Mouse (Mus musculus): ENCODE data around the gene Reg3g. TPM values are rescaled to one million over a fixed set of nuclear protein-coding genes. Genes with fewer than 3 reads are reported as not detected.

The Reg3g gene
- polyA plus RNA-seq (2015; fragmentation: Nextera tagmentation; extraction: Ambion mirVana) = not detected in 2 replicates

DNA sequence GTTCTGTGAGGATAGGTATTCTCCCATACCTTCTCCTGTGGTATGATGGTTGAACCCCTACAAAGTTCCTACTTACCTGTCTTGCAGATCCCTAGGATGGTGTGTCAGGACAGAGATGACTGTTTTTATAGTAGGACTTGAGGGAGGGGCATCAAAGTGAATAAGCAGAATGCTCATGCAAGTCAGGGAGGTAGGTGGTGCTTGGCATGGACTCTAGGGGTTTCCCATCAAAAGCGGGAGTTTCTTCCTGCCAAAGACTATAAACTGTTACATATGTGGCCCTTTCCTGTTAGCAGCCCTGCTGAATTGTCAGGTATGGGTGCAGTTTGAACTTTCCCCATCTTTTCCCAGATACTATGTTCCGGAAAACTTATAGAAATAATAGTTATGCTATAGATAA, at the start of gene Reg3g:
Reg3g (minus strand) TSS at position 101 of the 400 bp plus-strand sequence.
- Histone ChIP-seq H3K4me2 (ENCODE audit: low read depth, low read length) (no peak within 1 kb of the TSS), H3K27ac (ENCODE audit: low read depth) (no peak within 1 kb of the TSS), H3K4me3 (ENCODE audit: low read depth, low read length) (no peak within 1 kb of the TSS), H3K4me1 (ENCODE audit: insufficient read depth) (no peaks in the 10 kb centered on the region), H3K36me3 (replicated peaks; ENCODE audit: insufficient read depth, low read length) (no peaks in the 10 kb centered on the region), H3K9me3 (ENCODE audit: low read length) (no peaks in the 10 kb centered on the region), H3K9ac (replicated peaks) (no peak within 1 kb of the TSS), H3K27me3 (ENCODE audit: insufficient read depth, low read length) (no peaks in the 10 kb centered on the region)
- WGBS (ENCODE audit: insufficient replicate concordance) = 79% methylated on average over 2 of the region's 2 CpGs
- TF ChIP-seq EP300 (IDR thresholded peaks at IDR 0.05; ENCODE audit: low read depth) = no peak
- TF ChIP-seq CTCF (IDR thresholded peaks at IDR 0.05; ENCODE audit: low read depth) = no peak
- no peak for ATAC-seq
- DNase-seq = no peak

GRCm38 (mm10) chr6:78515777-78516446, 47.2 kb upstream of the Reg3g start:
- DNase-seq = no peak
- Histone ChIP-seq H3K4me2 (ENCODE audit: low read depth, low read length) (no peak overlapping the region), H3K4me1 (ENCODE audit: insufficient read depth) (no peaks in the 10 kb centered on the region), H3K36me3 (replicated peaks; ENCODE audit: insufficient read depth, low read length) (no peaks in the 10 kb centered on the region), H3K27me3 (ENCODE audit: insufficient read depth, low read length) (no peaks in the 10 kb centered on the region), H3K27ac (ENCODE audit: low read depth) (no peak overlapping the region), H3K9ac (replicated peaks) (no peak overlapping the region), H3K9me3 (ENCODE audit: low read length) (no peaks in the 10 kb centered on the region), H3K4me3 (ENCODE audit: low read depth, low read length) (no peak overlapping the region)
- no peak for ATAC-seq
- WGBS (ENCODE audit: insufficient replicate concordance) = 46% methylated on average over 3 of the region's 3 CpGs
- TF ChIP-seq EP300 (IDR thresholded peaks at IDR 0.05; ENCODE audit: low read depth) (no peak), CTCF (IDR thresholded peaks at IDR 0.05; ENCODE audit: low read depth) (peak; percentile 19; the same call in 1 of the 2 replicates)

DNA sequence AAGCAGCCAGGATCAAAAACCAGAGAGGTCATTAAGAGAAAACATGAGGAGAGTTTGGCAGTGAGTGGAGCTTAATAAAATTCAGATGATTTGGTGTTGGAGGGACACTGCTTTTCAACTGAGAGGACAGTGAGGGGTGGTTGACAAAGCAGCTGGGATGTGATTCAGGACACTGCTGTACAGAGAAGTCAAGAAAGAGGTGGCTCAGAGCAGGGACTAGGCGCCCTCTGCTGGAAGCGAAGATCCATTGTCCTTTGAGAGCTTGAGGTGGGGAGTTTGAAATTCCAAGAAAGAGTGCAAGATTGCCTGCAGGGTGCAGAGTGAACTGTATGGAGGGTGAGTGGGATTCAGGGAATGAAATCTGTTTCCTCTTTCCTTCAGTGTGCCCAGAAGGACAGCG, 44.2 kb upstream of the Reg3g start:
- Histone ChIP-seq H3K4me1 (ENCODE audit: insufficient read depth) (no peaks in the 10 kb centered on the region), H3K4me3 (ENCODE audit: low read depth, low read length) (no peak overlapping the region), H3K9me3 (ENCODE audit: low read length) (no peaks in the 10 kb centered on the region), H3K36me3 (replicated peaks; ENCODE audit: insufficient read depth, low read length) (no peaks in the 10 kb centered on the region), H3K4me2 (ENCODE audit: low read depth, low read length) (no peak overlapping the region), H3K9ac (replicated peaks) (no peak overlapping the region), H3K27me3 (ENCODE audit: insufficient read depth, low read length) (no peaks in the 10 kb centered on the region), H3K27ac (ENCODE audit: low read depth) (no peak overlapping the region)
- TF ChIP-seq EP300 (IDR thresholded peaks at IDR 0.05; ENCODE audit: low read depth) (no peak), CTCF (IDR thresholded peaks at IDR 0.05; ENCODE audit: low read depth) (peak; percentile 59)
- WGBS (ENCODE audit: insufficient replicate concordance) = 5% methylated on average over 3 of the region's 3 CpGs
- ATAC-seq = no peak
- peak; percentile 12 for DNase-seq

- no peaks in the 10 kb centered on the region for H3K9me3 ChIP-seq (ENCODE audit: low read length)
- H3K36me3 ChIP-seq (replicated peaks; ENCODE audit: insufficient read depth, low read length) = no peaks in the 10 kb centered on the region
- H3K9ac ChIP-seq (replicated peaks) = no peak overlapping the region
- no peak overlapping the region for H3K4me2 ChIP-seq (ENCODE audit: low read depth, low read length)
- 49% methylated on average over 3 of the region's 3 CpGs for WGBS (ENCODE audit: insufficient replicate concordance)
- DNase-seq (no peak), ATAC-seq (no peak)
- H3K27me3 ChIP-seq (ENCODE audit: insufficient read depth, low read length) = no peaks in the 10 kb centered on the region
- H3K27ac ChIP-seq (ENCODE audit: low read depth) = no peak overlapping the region
- no peaks in the 10 kb centered on the region for H3K4me1 ChIP-seq (ENCODE audit: insufficient read depth)
- H3K4me3 ChIP-seq (ENCODE audit: low read depth, low read length) = no peak overlapping the region
- TF ChIP-seq EP300 (IDR thresholded peaks at IDR 0.05; ENCODE audit: low read depth) (no peak), CTCF (IDR thresholded peaks at IDR 0.05; ENCODE audit: low read depth) (no peak)
Measured at GRCm38 (mm10) chr6:78510173-78510900, 41.7 kb upstream of the Reg3g start.

DNA sequence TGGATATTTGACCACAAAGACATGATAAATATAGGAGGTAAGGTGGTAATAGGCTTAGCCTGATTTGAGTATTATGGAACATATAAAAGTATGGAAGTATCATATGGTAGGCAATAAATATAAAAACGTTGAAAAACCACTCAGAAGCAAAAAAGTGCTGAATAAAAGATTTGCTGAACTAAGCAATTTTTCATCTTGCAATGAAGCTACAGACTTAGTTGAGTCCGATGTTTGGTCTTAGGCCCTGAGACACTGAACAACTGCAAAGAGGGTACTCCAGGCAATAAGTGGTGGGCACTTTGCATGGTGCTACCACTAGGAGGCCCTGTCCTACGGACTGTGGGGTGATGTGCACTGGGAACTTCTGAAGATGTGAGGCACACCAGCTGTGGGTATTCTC, 37.1 kb upstream of the Reg3g start:
- H3K27me3 ChIP-seq (ENCODE audit: insufficient read depth, low read length) = no peaks in the 10 kb centered on the region
- DNase-seq = no peak
- no peak overlapping the region for H3K27ac ChIP-seq (ENCODE audit: low read depth)
- no peak overlapping the region for H3K4me2 ChIP-seq (ENCODE audit: low read depth, low read length)
- H3K4me1 ChIP-seq (ENCODE audit: insufficient read depth) = no peaks in the 10 kb centered on the region
- no peak for ATAC-seq
- no peaks in the 10 kb centered on the region for H3K9me3 ChIP-seq (ENCODE audit: low read length)
- TF ChIP-seq CTCF (IDR thresholded peaks at IDR 0.05; ENCODE audit: low read depth) (no peak), EP300 (IDR thresholded peaks at IDR 0.05; ENCODE audit: low read depth) (no peak)
- H3K4me3 ChIP-seq (ENCODE audit: low read depth, low read length) = no peak overlapping the region
- H3K9ac ChIP-seq (replicated peaks) = no peak overlapping the region
- H3K36me3 ChIP-seq (replicated peaks; ENCODE audit: insufficient read depth, low read length) = no peaks in the 10 kb centered on the region
- WGBS (ENCODE audit: insufficient replicate concordance) = 54% methylated on average over 3 of the region's 3 CpGs

- no peaks in the 10 kb centered on the region for H3K36me3 ChIP-seq (replicated peaks; ENCODE audit: insufficient read depth, low read length)
- H3K4me3 ChIP-seq (ENCODE audit: low read depth, low read length) = no peak overlapping the region
- no peak for TF ChIP-seq CTCF (IDR thresholded peaks at IDR 0.05; ENCODE audit: low read depth)
- no peak for TF ChIP-seq EP300 (IDR thresholded peaks at IDR 0.05; ENCODE audit: low read depth)
- no peak overlapping the region for H3K27ac ChIP-seq (ENCODE audit: low read depth)
- no peak for DNase-seq
- no peaks in the 10 kb centered on the region for H3K27me3 ChIP-seq (ENCODE audit: insufficient read depth, low read length)
- H3K4me2 ChIP-seq (ENCODE audit: low read depth, low read length) = no peak overlapping the region
- H3K4me1 ChIP-seq (ENCODE audit: insufficient read depth) = no peaks in the 10 kb centered on the region
- H3K9ac ChIP-seq (replicated peaks) = no peak overlapping the region
- H3K9me3 ChIP-seq (ENCODE audit: low read length) = no peaks in the 10 kb centered on the region
- ATAC-seq = no peak
- 77% methylated on average over 3 of the region's 3 CpGs for WGBS (ENCODE audit: insufficient replicate concordance)
Measured at GRCm38 (mm10) chr6:78494633-78495032, 26.0 kb upstream of the Reg3g start.
